Comparison of ENCODE assay signal across 8 mouse cellular contexts in genomic region chr12:111760306-111760908, GRCm38 (mm10). TPM values are rescaled to one million over a fixed set of nuclear protein-coding genes. Genes with fewer than 3 reads are reported as not detected.
DNase-seq lines count a peak whose midpoint lies in the region; ATAC-seq and TF ChIP-seq lines count a peak whose summit lies in the region.

No protein-coding gene starts in this region.

- no peak overlapping the region for H3K27ac ChIP-seq in lung, embryonic 14.5 days (ENCODE audit: low read depth)
- H3K27ac ChIP-seq in forebrain, embryonic 12.5 days: no peak overlapping the region
- no peak overlapping the region for H3K27ac ChIP-seq in limb, embryonic 13.5 days
- no peak overlapping the region for H3K27ac ChIP-seq in neural tube, embryonic 15.5 days (replicated peaks)

- H3K4me3 ChIP-seq in lung, embryonic 14.5 days (ENCODE audit: low read depth, low read length): peak overlapping the region; percentile 93
- H3K4me3 ChIP-seq in forebrain, embryonic 12.5 days (replicated peaks): peak overlapping the region; percentile 96
- H3K4me3 ChIP-seq in limb, embryonic 13.5 days: peak overlapping the region; percentile 86
- H3K4me3 ChIP-seq in neural tube, embryonic 15.5 days (replicated peaks): peak overlapping the region; percentile 90

- H3K9me3 ChIP-seq in lung, embryonic 14.5 days (ENCODE audit: low read depth, low read length): no peaks in the 10 kb centered on the region
- no peaks in the 10 kb centered on the region for H3K9me3 ChIP-seq in forebrain, embryonic 12.5 days
- H3K9me3 ChIP-seq in limb, embryonic 13.5 days: no peaks in the 10 kb centered on the region
- H3K9me3 ChIP-seq in neural tube, embryonic 15.5 days (replicated peaks): no peaks in the 10 kb centered on the region

- DNase-seq in lung, embryonic 14.5 days: peak; percentile 31
- DNase-seq in lung, postnatal 10 days: no peak
- no peak for DNase-seq in layer of hippocampus, postnatal 25 days (ENCODE audit: extremely low spot score in 1 of 2, low spot score in 1 of 2)
- no peak for DNase-seq in kidney, postnatal 36 days
- no peak for DNase-seq in left cerebral cortex, adult 8-10 months (ENCODE audit: low spot score in 2 of 2)

- no peak for ATAC-seq in lung, embryonic 14.5 days (ENCODE audit: insufficient read depth)
- ATAC-seq in forebrain, embryonic 12.5 days (ENCODE audit: low FRiP score): no peak
- no peak for ATAC-seq in limb, embryonic 13.5 days (ENCODE audit: low FRiP score, low read depth)
- no peak for ATAC-seq in neural tube, embryonic 15.5 days (ENCODE audit: low FRiP score)

- H3K9ac ChIP-seq in lung, embryonic 14.5 days: peak overlapping the region; percentile 92
- H3K9ac ChIP-seq in forebrain, embryonic 12.5 days: peak overlapping the region; percentile 5; the same call in 1 of the 2 replicates
- H3K9ac ChIP-seq in limb, embryonic 13.5 days: peak overlapping the region; percentile 96; the same call in 1 of the 2 replicates
- H3K9ac ChIP-seq in neural tube, embryonic 15.5 days (replicated peaks): peak overlapping the region; percentile 81; the same call in 1 of the 2 replicates

- TF ChIP-seq CTCF in lung, embryonic 14.5 days (IDR thresholded peaks at IDR 0.05; ENCODE audit: low read depth): no peak

- H3K27me3 ChIP-seq in lung, embryonic 14.5 days (ENCODE audit: insufficient read depth, low read length): no peaks in the 10 kb centered on the region
- H3K27me3 ChIP-seq in forebrain, embryonic 12.5 days: peaks cover 7% of the 10 kb centered on the region; the same call in 1 of the 2 replicates
- no peaks in the 10 kb centered on the region for H3K27me3 ChIP-seq in limb, embryonic 13.5 days
- no peaks in the 10 kb centered on the region for H3K27me3 ChIP-seq in neural tube, embryonic 15.5 days (replicated peaks)

- peaks cover 18% of the 10 kb centered on the region for H3K4me1 ChIP-seq in lung, embryonic 14.5 days (ENCODE audit: insufficient read depth)
- H3K4me1 ChIP-seq in forebrain, embryonic 12.5 days: peaks cover 57% of the 10 kb centered on the region
- peaks cover 35% of the 10 kb centered on the region for H3K4me1 ChIP-seq in limb, embryonic 13.5 days
- H3K4me1 ChIP-seq in neural tube, embryonic 15.5 days: peaks cover 58% of the 10 kb centered on the region

- H3K4me2 ChIP-seq in lung, embryonic 14.5 days: peak overlapping the region; percentile 99
- peak overlapping the region; percentile 97 for H3K4me2 ChIP-seq in forebrain, embryonic 12.5 days
- peak overlapping the region; percentile 99 for H3K4me2 ChIP-seq in limb, embryonic 13.5 days (replicated peaks)
- H3K4me2 ChIP-seq in neural tube, embryonic 15.5 days: peak overlapping the region; percentile 81

- 51% methylated on average over 7 of the region's 7 CpGs for WGBS in lung, embryonic 14.5 days
- WGBS in forebrain, embryonic 12.5 days: 72% methylated on average over 7 of the region's 7 CpGs
- WGBS in limb, embryonic 13.5 days: 63% methylated on average over 7 of the region's 7 CpGs
- WGBS in neural tube, embryonic 15.5 days: 66% methylated on average over 7 of the region's 7 CpGs

- peaks cover 17% of the 10 kb centered on the region; the same call in 1 of the 2 replicates for H3K36me3 ChIP-seq in lung, embryonic 14.5 days (ENCODE audit: insufficient read depth)
- H3K36me3 ChIP-seq in forebrain, embryonic 12.5 days (replicated peaks): peaks cover 13% of the 10 kb centered on the region
- H3K36me3 ChIP-seq in limb, embryonic 13.5 days: peaks cover 23% of the 10 kb centered on the region
- H3K36me3 ChIP-seq in neural tube, embryonic 15.5 days: no peaks in the 10 kb centered on the region

RNA-seq across cellular contexts. Expression of gene Klc1, which starts 1.8 kb away (rescaled TPM):
- polyA plus RNA-seq in lung, embryonic 14.5 days (2014; fragmentation: Nextera tagmentation; extraction: Ambion mirVana): 90.5 and 96.7 TPM in 2 replicates
- 302 and 307 TPM in 2 replicates for polyA plus RNA-seq in forebrain, embryonic 12.5 days (2016; fragmentation: Nextera tagmentation; extraction: Ambion mirVana)
- polyA plus RNA-seq in limb, embryonic 13.5 days (2015; fragmentation: Nextera tagmentation; extraction: Ambion mirVana): 112 and 113 TPM in 2 replicates
- polyA plus RNA-seq in neural tube, embryonic 15.5 days (2015; fragmentation: Nextera tagmentation; extraction: Ambion mirVana): 504 and 568 TPM in 2 replicates
- 100 to 1,000 TPM; 701 to 727 TPM for total RNA-seq in layer of hippocampus, postnatal 25 days (2021)
- total RNA-seq in left cerebral cortex, adult 8-10 months (2022): 100 to 1,000 TPM; 689 to 762 (median 731) TPM

RNA-seq across cellular contexts. Expression of gene Apopt1, which starts 47.3 kb away (rescaled TPM):
- polyA plus RNA-seq in lung, embryonic 14.5 days (2014; fragmentation: Nextera tagmentation; extraction: Ambion mirVana): 53.3 and 57.3 TPM in 2 replicates
- 55.0 and 56.0 TPM in 2 replicates for polyA plus RNA-seq in forebrain, embryonic 12.5 days (2016; fragmentation: Nextera tagmentation; extraction: Ambion mirVana)
- polyA plus RNA-seq in limb, embryonic 13.5 days (2015; fragmentation: Nextera tagmentation; extraction: Ambion mirVana): 60.8 and 61.0 TPM in 2 replicates
- 58.5 and 58.8 TPM in 2 replicates for polyA plus RNA-seq in neural tube, embryonic 15.5 days (2015; fragmentation: Nextera tagmentation; extraction: Ambion mirVana)
- 10 to 100 TPM; 36.2 to 38.9 TPM for total RNA-seq in layer of hippocampus, postnatal 25 days (2021)
- total RNA-seq in left cerebral cortex, adult 8-10 months (2022): 10 to 100 TPM; 38.6 to 41.1 (median 39.6) TPM

RNA-seq across cellular contexts. Expression of gene Bag5, which starts 47.4 kb away (rescaled TPM):
- 51.5 and 53.2 TPM in 2 replicates for polyA plus RNA-seq in lung, embryonic 14.5 days (2014; fragmentation: Nextera tagmentation; extraction: Ambion mirVana)
- 59.0 and 62.7 TPM in 2 replicates for polyA plus RNA-seq in forebrain, embryonic 12.5 days (2016; fragmentation: Nextera tagmentation; extraction: Ambion mirVana)
- polyA plus RNA-seq in limb, embryonic 13.5 days (2015; fragmentation: Nextera tagmentation; extraction: Ambion mirVana): 62.7 and 63.0 TPM in 2 replicates
- polyA plus RNA-seq in neural tube, embryonic 15.5 days (2015; fragmentation: Nextera tagmentation; extraction: Ambion mirVana): 61.5 and 65.2 TPM in 2 replicates
- 10 to 100 TPM; 46.7 to 54.1 TPM for total RNA-seq in layer of hippocampus, postnatal 25 days (2021)
- 10 to 100 TPM; 59.0 to 65.9 (median 59.6) TPM for total RNA-seq in left cerebral cortex, adult 8-10 months (2022)

RNA-seq across cellular contexts. Expression of gene Xrcc3, which starts 53.3 kb away (rescaled TPM):
- polyA plus RNA-seq in lung, embryonic 14.5 days (2014; fragmentation: Nextera tagmentation; extraction: Ambion mirVana): 15.7 and 16.9 TPM in 2 replicates
- 10.0 and 11.6 TPM in 2 replicates for polyA plus RNA-seq in forebrain, embryonic 12.5 days (2016; fragmentation: Nextera tagmentation; extraction: Ambion mirVana)
- polyA plus RNA-seq in limb, embryonic 13.5 days (2015; fragmentation: Nextera tagmentation; extraction: Ambion mirVana): 7.2 and 11.0 TPM in 2 replicates
- polyA plus RNA-seq in neural tube, embryonic 15.5 days (2015; fragmentation: Nextera tagmentation; extraction: Ambion mirVana): 2.5 and 4.6 TPM in 2 replicates
- 1 to 10 TPM; 4.2 to 4.6 TPM for total RNA-seq in layer of hippocampus, postnatal 25 days (2021)
- total RNA-seq in left cerebral cortex, adult 8-10 months (2022): 1 to 10 TPM; 6.0 to 6.7 (median 6.4) TPM

RNA-seq across cellular contexts. Expression of gene Zfyve21, which starts 53.6 kb away (rescaled TPM):
- polyA plus RNA-seq in lung, embryonic 14.5 days (2014; fragmentation: Nextera tagmentation; extraction: Ambion mirVana): 111 and 112 TPM in 2 replicates
- polyA plus RNA-seq in forebrain, embryonic 12.5 days (2016; fragmentation: Nextera tagmentation; extraction: Ambion mirVana): 50.3 and 55.0 TPM in 2 replicates
- polyA plus RNA-seq in limb, embryonic 13.5 days (2015; fragmentation: Nextera tagmentation; extraction: Ambion mirVana): 105 and 111 TPM in 2 replicates
- 39.8 and 64.0 TPM in 2 replicates for polyA plus RNA-seq in neural tube, embryonic 15.5 days (2015; fragmentation: Nextera tagmentation; extraction: Ambion mirVana)
- total RNA-seq in layer of hippocampus, postnatal 25 days (2021): 10 to 100 TPM; 21.6 to 21.7 TPM
- total RNA-seq in left cerebral cortex, adult 8-10 months (2022): 10 to 100 TPM; 20.3 to 24.5 (median 21.7) TPM

Comparison
In these comparisons a context has a peak if more than half of its experiments do, and no peak if none do; other contexts are left out.
1. H3K9ac ChIP-seq: peak in every context shown above with its lines; median percentile 96 in limb, embryonic 13.5 days; 92 in lung, embryonic 14.5 days; 81 in neural tube, embryonic 15.5 days; 5 in forebrain, embryonic 12.5 days.